Mouse (Mus musculus) retina, postnatal 1 day (tissue): Measurements from ENCODE around the gene Gm3183.
"Not testable (repeated sequence)": the region's sequence is repeated elsewhere in the genome, so short reads cannot be mapped to it uniquely, and the experiment has no call there.

Source experiments
- DNase-seq: peaks from one replicate; pipeline ENCODE4 v3.0.0-alpha.2; 2012

The Gm3183 gene

DNA sequence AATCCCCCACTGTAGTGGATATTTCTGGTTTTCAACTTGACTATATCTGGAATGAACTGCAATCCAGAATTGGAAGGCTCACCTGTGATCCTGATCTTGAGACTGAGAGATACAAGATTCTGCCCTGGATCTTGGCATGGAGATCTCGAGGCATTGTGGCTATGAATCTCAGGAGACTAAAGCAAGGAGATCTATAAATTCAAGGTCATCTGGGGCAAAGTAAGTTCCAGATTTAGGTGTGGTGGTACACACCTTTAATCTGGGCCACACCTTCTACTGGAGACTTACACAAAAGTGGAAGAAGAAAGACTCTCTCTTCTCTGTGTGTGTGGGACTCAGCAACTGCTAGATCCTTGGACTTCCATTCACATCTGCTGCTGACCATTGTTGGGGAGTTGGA, at the start of gene Gm3183:
Gm3183 (plus strand) TSS at position 301 of the 400 bp plus-strand sequence.
- DNase-seq, result not testable (repeated sequence)
